Mouse (Mus musculus) MEL (cell line): Measurements from ENCODE around the gene Wipf1. TPM values are rescaled to one million over a fixed set of nuclear protein-coding genes. Genes with fewer than 3 reads are reported as not detected.

Experiments used
- DNase-seq: peaks from one replicate; pipeline ENCODE4 v3.0.0; 2011; ENCODE audit warnings: low read depth, low spot score
- H3K27ac ChIP-seq: 2 replicates; pipeline ENCODE4 v1.5.1; 2012; ENCODE audit warnings: low read depth, mild to moderate bottlenecking, control low read depth, low read length, moderate library complexity; ENCODE audit not compliant: control insufficient read depth
- H3K27me3 ChIP-seq, 2 experiments: fragments of 150-350 bp in 1 of 2; sonication (generic) in 1 of 2; 2 replicates each; pipeline ENCODE4 v1.6.1; 2012; ENCODE audit warnings: low read length in 2 of 2, mild to moderate bottlenecking in 2 of 2, improper control_type of control experiment in 1 of 2, moderate library complexity in 1 of 2; ENCODE audit not compliant: insufficient read depth in 2 of 2, control insufficient read depth in 1 of 2
- H3K36me3 ChIP-seq, 2 experiments: 2 replicates each; pipeline ENCODE4 v1.6.1; 2012 to 2014; ENCODE audit warnings: low read length in 2 of 2, improper control_type of control experiment in 1 of 2, inconsistent platforms in 1 of 2, mild to moderate bottlenecking in 1 of 2; ENCODE audit not compliant: insufficient read depth in 2 of 2, control insufficient read depth in 1 of 2
- H3K4me1 ChIP-seq, 2 experiments: fragments of 150-350 bp in 1 of 2; sonication (generic) in 1 of 2; 2 replicates each; pipeline ENCODE4 v1.6.1; 2012; ENCODE audit warnings: low read length in 2 of 2, improper control_type of control experiment in 1 of 2, mild to moderate bottlenecking in 1 of 2; ENCODE audit not compliant: insufficient read depth in 2 of 2, control insufficient read depth in 1 of 2
- H3K4me3 ChIP-seq, 2 experiments: fragments of 150-350 bp in 1 of 2; sonication (generic) in 1 of 2; 2 replicates each; pipeline ENCODE4 v1.5.1; 2012; ENCODE audit warnings: low read depth in 2 of 2, low read length in 2 of 2, mild to moderate bottlenecking in 2 of 2, moderate library complexity in 2 of 2, control low read depth in 1 of 2, improper control_type of control experiment in 1 of 2; ENCODE audit not compliant: control insufficient read depth in 1 of 2, insufficient read depth in 1 of 2
- H3K79me2 ChIP-seq: 2 replicates; pipeline ENCODE4 v1.6.1; 2012; ENCODE audit warnings: mild to moderate bottlenecking, low read length, moderate library complexity; ENCODE audit not compliant: control insufficient read depth, poor library complexity, insufficient read depth
- H3K9ac ChIP-seq: 2 replicates; pipeline ENCODE4 v1.6.1; 2012; ENCODE audit warnings: low read depth, mild to moderate bottlenecking, control low read depth, low read length, moderate library complexity; ENCODE audit not compliant: control insufficient read depth, poor library complexity, severe bottlenecking
- H3K9me3 ChIP-seq: fragments of 150-350 bp; sonication (generic); replicated peaks from 2 replicates; pipeline ENCODE4 v1.6.1; 2012; ENCODE audit warnings: mild to moderate bottlenecking, low read length, improper control_type of control experiment, moderate library complexity; ENCODE audit not compliant: insufficient read depth
- CHD1 ChIP-seq: IDR thresholded peaks from 2 replicates; pipeline ENCODE4 v1.6.1; 2012; ENCODE audit warnings: low read depth, mild to moderate bottlenecking, inconsistent platforms, low read length, improper control_type of control experiment
- CHD2 ChIP-seq: IDR thresholded peaks from 2 replicates; pipeline ENCODE4 v1.6.1; 2011; ENCODE audit warnings: low read length, improper control_type of control experiment
- CTCF ChIP-seq, 3 experiments: IDR thresholded peaks in 2 of 3; conservative IDR thresholded peaks in 1 of 3; 2 replicates each; pipeline ENCODE4 v1.5.1; 2011 to 2012; ENCODE audit warnings: low read length in 3 of 3, low read depth in 2 of 3, mild to moderate bottlenecking in 2 of 3, improper control_type of control experiment in 1 of 3, inconsistent platforms in 1 of 3, mixed read lengths in 1 of 3, moderate library complexity in 1 of 3; ENCODE audit not compliant: control insufficient read depth in 1 of 3, insufficient read depth in 1 of 3, poor library complexity in 1 of 3, severe bottlenecking in 1 of 3
- GABPA ChIP-seq: IDR thresholded peaks from 2 replicates; pipeline ENCODE4 v1.6.1; 2012; ENCODE audit warnings: low read depth, mild to moderate bottlenecking, inconsistent platforms, low read length, improper control_type of control experiment, moderate library complexity
- HCFC1 ChIP-seq: IDR thresholded peaks from 2 replicates; pipeline ENCODE4 v1.6.1; 2012; ENCODE audit warnings: low read depth, mild to moderate bottlenecking, inconsistent platforms, low read length, improper control_type of control experiment, moderate library complexity
- MEF2A ChIP-seq: IDR thresholded peaks from 2 replicates; pipeline ENCODE4 v1.6.1; 2014; ENCODE audit warnings: low read depth, mild to moderate bottlenecking, inconsistent platforms, low read length, improper control_type of control experiment; ENCODE audit not compliant: poor library complexity, insufficient replicate concordance, severe bottlenecking; ENCODE audit errors: extremely low read depth
- NELFE ChIP-seq: IDR thresholded peaks from 2 replicates; pipeline ENCODE4 v1.6.1; 2011; ENCODE audit warnings: low read depth, low read length, improper control_type of control experiment
- POLR2AphosphoS5 ChIP-seq: IDR thresholded peaks from 2 replicates; pipeline ENCODE4 v1.6.1; 2012; ENCODE audit warnings: low read depth, borderline replicate concordance, mild to moderate bottlenecking, inconsistent platforms, low read length, moderate library complexity, mixed read lengths
- RCOR1 ChIP-seq: IDR thresholded peaks from 2 replicates; pipeline ENCODE4 v1.6.1; 2012; ENCODE audit warnings: low read depth, mild to moderate bottlenecking, inconsistent platforms, low read length, improper control_type of control experiment
- SMC3 ChIP-seq: IDR thresholded peaks from 2 replicates; pipeline ENCODE4 v1.6.1; 2011; ENCODE audit warnings: low read depth, low read length, improper control_type of control experiment
- TBP ChIP-seq: IDR thresholded peaks from 2 replicates; pipeline ENCODE4 v1.8.0; 2011; ENCODE audit warnings: low read depth, low read length, improper control_type of control experiment
- ZKSCAN1 ChIP-seq: IDR thresholded peaks from 2 replicates; pipeline ENCODE4 v1.6.1; 2012; ENCODE audit warnings: low read depth, mild to moderate bottlenecking, inconsistent platforms, low read length, improper control_type of control experiment, moderate library complexity
- ZNF384 ChIP-seq: IDR thresholded peaks from 2 replicates; pipeline ENCODE4 v1.6.1; 2012; ENCODE audit warnings: low read depth, mild to moderate bottlenecking, inconsistent platforms, low read length, improper control_type of control experiment
- polyA plus RNA-seq, 2 experiments: library from polyadenylated mRNA; stranded (reverse) in 1 of 2; unstranded in 1 of 2; fragments of >175 nt in 1 of 2; fragments of >200 nt in 1 of 2; gene quantifications; 2 replicates each; pipeline versions ENCODE4 v1.2.1 to v1.2.4; 2012; ENCODE audit warnings: low replicate concordance in 2 of 2, low read depth in 1 of 2; ENCODE audit not compliant: insufficient read length in 2 of 2, insufficient read depth in 1 of 2, missing spikeins in 1 of 2
- total RNA-seq: library from RNA; depleted of rRNA; stranded (reverse); fragments of 300-350 nt; gene quantifications from 2 replicates; pipeline ENCODE4 v1.2.3, GENCODE M21; 2012

Wipf1 gene
- total and polyA plus RNA-seq, 3 experiments: 5.2 to 83.9 (median 27.1) TPM

- Histone ChIP-seq H3K36me3 (no peaks in the 10 kb centered on the region), H3K4me1 (peaks cover 0 to 5% of the 10 kb centered on the region in 2 experiments; a peak in 1 of 4 replicates), H3K27ac (no peak overlapping the region), H3K79me2 (no peaks in the 10 kb centered on the region), H3K4me3 (no peak overlapping the region), H3K9ac (no peak overlapping the region), H3K9me3 (no peaks in the 10 kb centered on the region), H3K27me3 (peaks cover 0 to 3% of the 10 kb centered on the region in 2 experiments; a peak in 2 of 4 replicates)
- no peak for DNase-seq
- TF ChIP-seq TBP (no peak), RCOR1 (no peak), ZKSCAN1 (no peak), HCFC1 (no peak), CTCF (IDR thresholded peaks at IDR 0.05 in 2 of 3, conservative IDR thresholded peaks at IDR 0.05 in 1 of 3; ENCODE audit: control insufficient read depth in 1 of 3, insufficient read depth in 1 of 3, low read depth in 2 of 3, low read length in 3 of 3, poor library complexity in 1 of 3, severe bottlenecking in 1 of 3) (no peak), ZNF384 (peak; percentile 66)
These were observed 17.5 kb downstream of the Wipf1 start for GRCm38 (mm10) chr2:73512044-73512443.

GRCm38 (mm10) chr2:73510731-73511360 lies 18.7 kb downstream of the Wipf1 start:
- Histone ChIP-seq H3K4me1 (peaks cover 0 to 5% of the 10 kb centered on the region in 2 experiments; a peak in 2 of 4 replicates), H3K9ac (no peak overlapping the region), H3K9me3 (no peaks in the 10 kb centered on the region), H3K36me3 (no peaks in the 10 kb centered on the region), H3K27ac (no peak overlapping the region), H3K27me3 (peaks cover 0 to 3% of the 10 kb centered on the region in 2 experiments; a peak in 2 of 4 replicates), H3K4me3 (no peak overlapping the region), H3K79me2 (no peaks in the 10 kb centered on the region)
- no peak for DNase-seq
- no peak for TF ChIP-seq MEF2A

GRCm38 (mm10) chr2:73510025-73510288 lies 19.6 kb downstream of the Wipf1 start:
- H3K4me1 ChIP-seq: peaks cover 0 to 4% of the 10 kb centered on the region in 2 experiments; a peak in 2 of 4 replicates
- H3K36me3 ChIP-seq: no peaks in the 10 kb centered on the region
- H3K27ac ChIP-seq: no peak overlapping the region
- TF ChIP-seq CHD2 (no peak), GABPA (no peak), SMC3 (no peak), POLR2AphosphoS5 (no peak), NELFE (no peak), CHD1 (no peak)
- TF ChIP-seq, all 39 proteins: peak for 0
- Histone ChIP-seq H3K27me3 (peaks cover 0 to 3% of the 10 kb centered on the region in 2 experiments; a peak in 2 of 4 replicates), H3K9me3 (no peaks in the 10 kb centered on the region), H3K4me3 (no peak overlapping the region), H3K79me2 (no peaks in the 10 kb centered on the region), H3K9ac (no peak overlapping the region)
- no peak for DNase-seq
